Mouse (Mus musculus) midbrain, embryonic 11.5 days (tissue): Measurements from ENCODE around the gene Abca1. TPM values are rescaled to one million over a fixed set of nuclear protein-coding genes. Genes with fewer than 3 reads are reported as not detected.

Experiments
- ATAC-seq: fragments of 200-750 bp; cut with Nextera tagmentation; 2 replicates; pipeline ENCODE4 v1.8.0; 2017; ENCODE audit warnings: moderate TSS enrichment, moderate library complexity; ENCODE audit not compliant: low FRiP score
- DNase-seq: peaks from one replicate; pipeline ENCODE4 v3.0.0; 2015; ENCODE audit warnings: low spot score; ENCODE audit errors: missing footprints
- H3K27ac ChIP-seq: fragments of 300-500 bp; sonication (generic); 2 replicates; pipeline ENCODE4 v1.5.1; 2014; ENCODE audit warnings: low read depth, low read length
- H3K27me3 ChIP-seq: fragments of 300-500 bp; sonication (generic); 2 replicates; pipeline ENCODE4 v1.6.1; 2014; ENCODE audit warnings: mild to moderate bottlenecking, low read length, moderate library complexity, mixed read lengths; ENCODE audit not compliant: control insufficient read depth, insufficient read depth
- H3K36me3 ChIP-seq: fragments of 300-500 bp; sonication (generic); 2 replicates; pipeline ENCODE4 v1.6.1; 2014; ENCODE audit warnings: mild to moderate bottlenecking, low read length, moderate library complexity, mixed read lengths; ENCODE audit not compliant: control insufficient read depth, insufficient read depth
- H3K4me1 ChIP-seq: fragments of 300-500 bp; sonication (generic); 2 replicates; pipeline ENCODE4 v1.6.1; 2014; ENCODE audit warnings: low read length; ENCODE audit not compliant: control insufficient read depth, insufficient read depth
- H3K4me2 ChIP-seq: fragments of 300-500 bp; sonication (generic); 2 replicates; pipeline ENCODE4 v1.6.1; 2014; ENCODE audit warnings: mild to moderate bottlenecking, moderate library complexity
- H3K4me3 ChIP-seq: fragments of 300-500 bp; sonication (generic); 2 replicates; pipeline ENCODE4 v1.5.1; 2014; ENCODE audit warnings: low read depth, low read length
- H3K9ac ChIP-seq: fragments of 300-500 bp; sonication (generic); 2 replicates; pipeline ENCODE4 v1.6.1; 2014; ENCODE audit warnings: low read length
- H3K9me3 ChIP-seq: fragments of 300-500 bp; sonication (generic); 2 replicates; pipeline ENCODE4 v1.6.1; 2016; ENCODE audit warnings: low read length; ENCODE audit not compliant: control insufficient read depth
- WGBS: fragments of 180-500 bp; shearing (Covaris S2); extraction: QIAGEN DNeasy Blood & Tissue Kit; methylation state at CpG from one replicate; pipeline ENCODE4 v1.1.7; 2014; 5-methylcytosine and 5-hydroxymethylcytosine counted together
- polyA plus RNA-seq: library from polyadenylated mRNA; unstranded; fragments of >200 nt; fragmentation: Nextera tagmentation; extraction: Ambion mirVana; gene quantifications from 2 replicates; pipeline ENCODE4 v1.2.1, GENCODE M21; 2014

Gene Abca1
- polyA plus RNA-seq, 1 experiment from 2014 or later: 5.4 TPM

DNA sequence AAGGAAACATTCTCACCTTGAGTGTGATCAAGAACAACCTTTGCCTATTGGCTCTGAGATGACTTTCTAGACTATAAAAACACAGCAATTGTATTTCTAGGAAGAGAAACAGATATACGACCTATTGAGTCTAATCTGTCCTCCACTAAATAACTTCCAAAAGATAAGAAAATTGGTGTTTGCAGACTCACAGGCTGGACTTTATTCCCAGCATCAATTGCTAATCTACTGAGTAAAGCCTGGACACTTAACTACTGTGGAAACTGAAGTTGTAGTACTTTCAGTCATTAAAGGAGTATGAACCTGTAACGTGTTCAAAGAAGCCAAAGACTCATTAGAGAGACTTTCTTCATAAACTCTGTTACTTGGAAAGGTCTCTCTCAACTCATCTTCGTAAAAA, 131.9 kb downstream of the Abca1 start:
- Histone ChIP-seq H3K4me3 (no peak overlapping the region), H3K4me1 (no peaks in the 10 kb centered on the region), H3K9ac (no peak overlapping the region), H3K4me2 (no peak overlapping the region), H3K27ac (no peak overlapping the region), H3K36me3 (peaks cover 2% of the 10 kb centered on the region; the same call in 1 of the 2 replicates), H3K9me3 (no peaks in the 10 kb centered on the region), H3K27me3 (no peaks in the 10 kb centered on the region)
- WGBS: 86% methylated on average over 3 of the region's 3 CpGs
- ATAC-seq: no peak
- DNase-seq: no peak

DNA sequence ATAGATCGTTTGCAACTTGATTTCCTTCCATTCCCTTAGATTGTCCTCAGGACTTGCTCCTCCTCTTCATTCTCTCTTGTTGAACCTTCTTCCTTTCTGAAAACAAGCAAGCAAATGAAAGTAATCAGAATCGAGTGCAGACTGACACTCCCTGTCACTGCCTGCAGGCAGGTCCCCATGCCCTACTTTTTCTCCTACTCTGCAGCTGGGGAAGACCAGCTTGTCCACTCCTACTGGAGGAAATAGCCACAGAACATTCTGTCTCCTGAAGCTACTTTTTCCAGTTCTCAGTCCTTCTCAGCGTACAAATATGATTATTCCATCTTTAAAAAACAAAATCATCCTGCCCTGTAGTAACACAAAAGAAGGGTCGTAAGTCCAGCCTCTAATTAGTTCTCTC, 135.3 kb downstream of the Abca1 start:
- H3K9ac ChIP-seq: no peak overlapping the region
- WGBS: 93% methylated on average over 4 of the region's 4 CpGs
- H3K9me3 ChIP-seq: no peaks in the 10 kb centered on the region
- H3K27me3 ChIP-seq: no peaks in the 10 kb centered on the region
- H3K27ac ChIP-seq: no peak overlapping the region
- no peak for DNase-seq
- peaks cover 4% of the 10 kb centered on the region; the same call in 1 of the 2 replicates for H3K36me3 ChIP-seq
- ATAC-seq: no peak
- H3K4me2 ChIP-seq: no peak overlapping the region
- H3K4me3 ChIP-seq: no peak overlapping the region
- H3K4me1 ChIP-seq: no peaks in the 10 kb centered on the region

DNA sequence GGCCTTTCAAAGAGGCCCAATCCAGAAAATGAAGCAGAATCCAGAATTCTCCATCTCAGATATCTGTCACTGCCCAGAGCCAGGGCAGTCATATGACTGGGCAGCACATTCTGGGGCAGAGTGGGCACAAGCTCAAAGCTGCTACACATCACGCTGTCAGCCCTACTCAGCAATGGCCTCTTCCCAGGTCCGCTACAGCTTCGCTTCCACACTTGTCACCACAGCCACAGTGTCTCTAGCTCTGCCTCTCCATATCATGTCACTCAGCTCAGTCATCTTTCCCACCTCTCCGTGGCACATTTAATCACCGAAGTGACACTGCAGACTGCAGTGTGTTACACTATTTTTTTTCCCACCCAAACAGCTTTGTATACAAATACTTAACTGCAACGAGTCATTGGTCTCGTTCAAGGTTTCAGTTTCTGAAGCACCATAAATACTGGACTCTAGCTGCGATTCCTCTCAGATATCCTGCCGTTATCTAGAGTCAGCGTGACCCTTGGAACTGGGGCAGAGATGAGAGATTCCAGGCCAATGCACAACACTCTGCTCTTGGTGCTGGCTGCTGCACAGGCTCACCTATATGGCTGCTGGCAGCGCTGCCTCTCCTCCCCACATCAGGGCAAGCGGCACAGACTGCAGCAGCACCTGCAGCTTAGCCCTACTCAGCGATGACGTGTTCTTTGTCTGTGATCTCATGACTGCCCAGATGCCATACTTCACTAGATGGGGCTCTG, 136.3 kb downstream of the Abca1 start:
- WGBS: 94% methylated on average over 14 of the region's 14 CpGs
- Histone ChIP-seq H3K36me3 (peaks cover 7% of the 10 kb centered on the region; the same call in 1 of the 2 replicates), H3K9ac (no peak overlapping the region), H3K4me2 (no peak overlapping the region), H3K4me3 (no peak overlapping the region), H3K27me3 (no peaks in the 10 kb centered on the region), H3K9me3 (no peaks in the 10 kb centered on the region), H3K27ac (no peak overlapping the region), H3K4me1 (no peaks in the 10 kb centered on the region)
- DNase-seq: no peak
- no peak for ATAC-seq

DNA sequence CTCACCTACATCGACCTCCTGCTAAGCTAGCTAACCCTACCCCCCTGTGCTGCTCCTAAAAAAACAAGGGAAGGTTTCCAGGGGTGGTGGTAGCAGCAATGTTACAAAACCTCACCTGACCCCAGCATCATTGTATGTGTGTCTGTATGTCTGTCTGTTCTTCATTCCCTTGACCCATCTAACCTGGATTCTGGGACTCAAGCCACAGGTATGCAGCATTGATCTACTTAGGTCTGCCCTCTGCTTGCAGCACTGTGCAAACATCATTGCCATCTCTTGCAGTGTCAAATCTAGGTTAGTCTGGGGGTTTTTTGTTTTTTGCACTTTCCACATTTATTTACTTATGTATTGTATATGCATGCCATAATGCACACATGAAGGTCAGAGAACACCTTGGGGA, 141.3 kb downstream of the Abca1 start:
- H3K4me3 ChIP-seq: no peak overlapping the region
- no peaks in the 10 kb centered on the region for H3K27me3 ChIP-seq
- H3K27ac ChIP-seq: no peak overlapping the region
- H3K4me1 ChIP-seq: no peaks in the 10 kb centered on the region
- no peak overlapping the region for H3K9ac ChIP-seq
- WGBS: 90% methylated on average over 1 of the region's 1 CpGs
- H3K4me2 ChIP-seq: no peak overlapping the region
- ATAC-seq (no peak), DNase-seq (no peak)
- peaks cover 4% of the 10 kb centered on the region; the same call in 1 of the 2 replicates for H3K9me3 ChIP-seq
- H3K36me3 ChIP-seq: peaks cover 21% of the 10 kb centered on the region

DNA sequence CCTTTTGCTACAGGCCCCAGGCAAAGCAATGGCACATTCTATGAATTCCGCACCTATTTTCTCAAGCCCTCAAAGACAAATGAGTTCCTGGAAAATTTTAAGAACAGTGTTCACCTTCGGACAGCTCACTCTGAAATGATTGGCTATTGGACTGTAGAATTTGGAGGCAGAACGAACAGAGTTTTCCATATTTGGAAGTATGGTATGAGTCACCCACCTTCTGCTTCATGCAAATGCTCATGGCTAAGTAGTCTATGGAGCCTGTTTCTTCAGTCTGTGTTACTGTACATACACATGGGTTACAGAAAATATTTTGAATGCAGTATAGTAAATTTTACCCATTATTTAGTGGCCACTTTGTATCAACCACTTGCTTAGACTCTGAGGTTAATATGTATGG, 144.7 kb downstream of the Abca1 start:
- Histone ChIP-seq H3K27ac (no peak overlapping the region), H3K9me3 (peaks cover 4% of the 10 kb centered on the region; the same call in 1 of the 2 replicates), H3K36me3 (peaks cover 19% of the 10 kb centered on the region), H3K9ac (no peak overlapping the region), H3K4me3 (no peak overlapping the region), H3K4me2 (no peak overlapping the region), H3K4me1 (peaks cover 3% of the 10 kb centered on the region; the same call in 1 of the 2 replicates), H3K27me3 (no peaks in the 10 kb centered on the region)
- ATAC-seq (no peak), DNase-seq (no peak)
- WGBS: 98% methylated on average over 3 of the region's 3 CpGs

DNA sequence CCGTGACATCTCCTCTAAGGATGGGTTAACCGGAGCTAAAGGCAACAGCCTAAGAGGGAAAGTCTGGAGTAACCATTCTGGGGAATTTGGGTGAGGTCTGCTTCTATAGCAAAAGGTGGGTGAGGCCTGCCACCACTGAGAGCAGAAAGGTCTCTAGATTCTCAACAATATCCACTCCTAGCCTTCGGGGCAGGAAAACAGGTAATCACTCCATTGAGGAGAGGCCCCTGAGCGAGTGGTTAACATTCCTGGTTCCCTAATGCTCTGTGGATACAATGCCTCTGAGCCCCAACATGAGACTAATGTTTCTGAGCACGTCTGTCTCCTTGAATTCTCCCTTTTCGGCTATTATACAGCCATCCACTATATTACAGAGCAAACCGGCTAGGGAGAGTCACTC, 145.3 kb downstream of the Abca1 start:
- DNase-seq: no peak
- no peak overlapping the region for H3K27ac ChIP-seq
- no peak overlapping the region for H3K9ac ChIP-seq
- no peaks in the 10 kb centered on the region for H3K27me3 ChIP-seq
- no peak for ATAC-seq
- H3K4me3 ChIP-seq: no peak overlapping the region
- peaks cover 17% of the 10 kb centered on the region for H3K36me3 ChIP-seq
- peaks cover 3% of the 10 kb centered on the region; the same call in 1 of the 2 replicates for H3K4me1 ChIP-seq
- peaks cover 4% of the 10 kb centered on the region; the same call in 1 of the 2 replicates for H3K9me3 ChIP-seq
- 92% methylated on average over 7 of the region's 7 CpGs for WGBS
- no peak overlapping the region for H3K4me2 ChIP-seq

- under 1% methylated on average over 63 of the region's 63 CpGs for WGBS
- peaks cover 11% of the 10 kb centered on the region for H3K36me3 ChIP-seq
- peaks cover 3% of the 10 kb centered on the region; the same call in 1 of the 2 replicates for H3K4me1 ChIP-seq
- peak within 1 kb of the TSS; percentile 76 for H3K9ac ChIP-seq
- peaks cover 2% of the 10 kb centered on the region; the same call in 1 of the 2 replicates for H3K9me3 ChIP-seq
- no peaks in the 10 kb centered on the region for H3K27me3 ChIP-seq
- peak within 1 kb of the TSS; percentile 50 for H3K4me2 ChIP-seq
- ATAC-seq (peak; percentile 96), DNase-seq (peak; percentile 100)
- H3K27ac ChIP-seq: peak within 1 kb of the TSS; percentile 44; the same call in 1 of the 2 replicates
- H3K4me3 ChIP-seq: peak within 1 kb of the TSS; percentile 76
Measured at GRCm38 (mm10) chr4:53011732-53012361, 147.8 kb downstream of the Abca1 start, which contains the start of gene Nipsnap3b. TSS of gene Nipsnap3b (plus strand) at chr4:53011880.

DNA sequence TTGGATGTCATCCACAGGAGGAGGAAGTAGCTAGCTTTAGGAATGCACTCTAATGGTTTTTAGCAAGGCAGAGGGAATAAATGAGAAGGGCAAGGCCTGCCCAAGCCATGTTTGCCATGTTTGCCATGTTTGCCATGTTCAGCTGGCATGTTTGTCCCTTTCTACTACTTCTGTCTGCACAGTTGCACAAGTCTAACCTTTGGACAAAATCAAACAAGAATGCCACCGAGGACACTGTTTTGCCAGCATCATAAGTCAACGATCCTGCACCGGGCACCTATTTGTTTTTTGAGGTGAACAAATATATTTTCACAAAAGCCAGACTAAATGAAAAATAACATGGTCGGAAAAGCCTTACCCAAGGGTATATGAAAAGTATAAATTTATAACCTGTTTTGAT, 149.8 kb downstream of the Abca1 start:
- H3K9ac ChIP-seq: no peak overlapping the region
- ATAC-seq: no peak

DNA sequence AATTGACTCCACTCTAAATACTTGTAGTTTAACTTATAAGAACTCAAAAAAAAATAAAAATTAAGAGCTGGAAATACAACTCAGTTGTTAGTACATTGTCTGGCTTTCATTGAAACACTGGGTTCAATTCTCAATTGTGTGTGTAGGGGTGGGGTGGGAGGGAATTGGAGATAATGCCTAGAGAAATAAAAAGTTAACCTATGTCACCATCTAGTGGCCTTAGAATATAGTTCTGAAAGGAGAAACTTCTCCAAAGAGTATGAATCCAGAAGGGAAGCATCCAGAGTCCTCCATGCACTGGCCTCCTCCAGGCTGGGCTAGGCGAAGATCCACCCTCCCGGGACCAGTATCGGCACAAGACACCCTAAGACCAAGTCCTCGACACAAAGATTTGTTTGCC, 150.5 kb downstream of the Abca1 start:
- no peaks in the 10 kb centered on the region for H3K27me3 ChIP-seq
- H3K9me3 ChIP-seq: no peaks in the 10 kb centered on the region
- no peaks in the 10 kb centered on the region for H3K36me3 ChIP-seq
- ATAC-seq: no peak
- H3K27ac ChIP-seq: no peak overlapping the region
- DNase-seq: no peak
- 70% methylated on average over 4 of the region's 4 CpGs for WGBS
- H3K4me2 ChIP-seq: no peak overlapping the region
- H3K4me1 ChIP-seq: peaks cover 3% of the 10 kb centered on the region; the same call in 1 of the 2 replicates
- no peak overlapping the region for H3K4me3 ChIP-seq
- H3K9ac ChIP-seq: no peak overlapping the region

More for the DNA sequence above, 149.8 kb downstream of the Abca1 start:
- no peaks in the 10 kb centered on the region for H3K27me3 ChIP-seq
- 91% methylated on average over 4 of the region's 4 CpGs for WGBS
- H3K4me2 ChIP-seq: no peak overlapping the region
- no peak overlapping the region for H3K27ac ChIP-seq
- no peaks in the 10 kb centered on the region for H3K36me3 ChIP-seq
- DNase-seq: no peak
- H3K4me1 ChIP-seq: peaks cover 3% of the 10 kb centered on the region; the same call in 1 of the 2 replicates
- H3K4me3 ChIP-seq: no peak overlapping the region
- no peaks in the 10 kb centered on the region for H3K9me3 ChIP-seq
